Mouse (Mus musculus) lung, postnatal 25 days (tissue): ENCODE results near the gene Zkscan3.

Source experiments
- DNase-seq: peaks from one replicate; pipeline ENCODE4 v3.0.0; 2022; ENCODE audit warnings: low spot score

Gene Zkscan3

DNA sequence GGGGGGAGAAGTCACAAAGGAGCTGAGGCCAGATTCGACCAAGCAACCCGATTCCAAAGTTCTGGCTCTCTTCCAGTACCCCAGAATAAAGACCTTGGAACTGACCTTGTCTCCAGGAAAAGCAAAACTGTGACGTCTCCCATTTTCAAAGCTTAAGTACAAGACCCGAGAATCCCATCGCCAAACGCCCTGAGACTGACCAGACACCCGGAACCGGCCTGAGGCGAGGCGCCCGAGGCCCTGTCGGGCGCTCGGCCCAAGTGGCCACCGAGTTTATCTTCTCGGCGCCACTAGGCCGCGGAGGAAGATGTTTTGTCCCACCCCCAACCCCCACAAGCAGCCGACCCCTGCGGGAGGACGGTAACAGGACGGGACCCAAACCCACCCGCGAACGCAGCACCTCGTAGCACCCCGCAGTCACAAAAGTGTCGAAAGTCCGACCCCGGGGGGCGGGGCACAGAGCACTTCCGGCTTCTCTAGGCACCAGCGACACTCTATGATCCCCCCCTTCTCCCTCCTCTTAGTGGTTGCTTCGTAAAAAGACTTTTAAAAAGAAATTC, at the start of gene Zkscan3:
Gene Zkscan3, minus strand, starts transcription at position 469 of the 560 bp plus-strand sequence.
- peak; percentile 84 for DNase-seq

- peak; percentile 18 for DNase-seq
Observed at GRCm38 (mm10) chr13:21447856-21448614, 45.5 kb upstream of the Zkscan3 start.

DNA sequence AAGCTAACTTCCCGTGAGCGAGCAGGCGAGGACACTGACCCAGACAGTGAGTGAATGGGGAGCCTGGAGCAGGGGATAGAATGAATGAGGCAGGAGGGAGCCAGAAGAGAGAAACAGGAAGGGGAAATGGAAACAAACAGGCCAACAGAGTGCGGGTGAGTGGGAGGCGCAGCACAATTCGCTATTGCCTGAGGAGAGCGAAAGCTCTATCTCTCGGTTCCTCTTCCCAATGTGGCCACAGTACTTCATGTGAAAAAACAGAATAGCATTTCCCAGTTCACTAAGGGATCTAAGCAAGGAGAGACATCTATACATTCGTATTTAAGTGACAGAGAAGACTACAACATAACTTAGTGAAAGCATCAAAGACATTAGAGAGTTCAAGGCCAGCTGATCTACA, 44.2 kb upstream of the Zkscan3 start:
- DNase-seq, result no peak

DNA sequence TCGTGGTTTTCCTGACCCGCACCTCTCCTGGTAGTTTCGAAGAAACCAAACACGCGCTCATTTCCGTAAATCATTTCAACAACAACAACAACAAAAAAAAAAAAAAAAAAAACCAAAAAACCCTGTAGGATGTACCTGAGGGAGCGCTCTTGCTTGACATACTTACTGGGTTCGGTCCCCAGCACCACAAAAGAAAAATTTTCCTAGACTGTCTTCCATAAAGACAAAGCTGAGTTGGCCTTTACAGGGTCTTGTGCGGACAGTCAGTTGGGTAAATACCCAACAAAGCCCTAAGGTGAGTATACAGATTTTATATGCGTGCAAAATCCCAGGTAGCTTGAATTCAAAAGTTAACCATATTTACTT, 38.6 kb upstream of the Zkscan3 start:
- no peak for DNase-seq

- DNase-seq, result peak; percentile 47
Observed at GRCm38 (mm10) chr13:21440503-21441206, 38.1 kb upstream of the Zkscan3 start, which contains the start of gene Pgbd1. Pgbd1 (minus strand) TSS chr13:21441058.

DNA sequence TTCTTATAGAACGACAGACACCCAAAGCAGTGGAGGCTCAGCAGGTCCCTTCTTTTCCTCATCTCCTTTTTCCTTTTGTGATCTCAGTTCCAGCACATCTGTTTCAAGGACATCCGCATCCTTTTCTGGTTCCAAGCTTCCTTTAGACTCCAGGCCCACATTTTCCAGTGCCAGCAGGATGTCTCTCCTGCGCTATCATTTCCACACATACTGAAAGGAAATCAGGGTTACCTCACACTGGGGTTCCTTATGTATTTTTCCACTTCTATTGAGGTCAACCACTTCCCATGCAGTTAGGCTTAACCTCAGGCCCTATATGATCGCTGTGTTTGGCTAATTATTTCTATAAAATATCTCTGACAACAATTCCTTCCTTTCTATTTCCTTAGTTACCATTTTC, 32.9 kb upstream of the Zkscan3 start:
- DNase-seq, result no peak

DNA sequence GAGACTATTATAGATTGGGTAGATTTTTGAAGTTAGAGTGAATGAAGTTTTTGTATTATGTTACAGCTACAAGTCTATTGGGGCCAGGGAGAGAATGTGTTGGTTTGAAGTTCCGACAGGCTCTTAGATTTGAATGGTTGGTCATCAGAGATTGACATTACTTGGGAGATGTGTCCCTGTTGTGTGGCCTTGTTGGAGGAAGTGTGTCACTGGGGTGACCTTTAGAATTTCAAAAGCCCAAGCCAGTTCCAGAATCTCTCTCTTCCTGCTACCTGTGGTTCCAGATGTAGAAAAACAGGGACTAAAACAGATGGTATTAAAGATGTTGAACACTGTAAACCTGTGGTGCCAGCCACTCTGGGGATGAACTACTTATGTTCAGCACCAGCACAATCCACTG, 25.1 kb upstream of the Zkscan3 start:
- no peak for DNase-seq

DNA sequence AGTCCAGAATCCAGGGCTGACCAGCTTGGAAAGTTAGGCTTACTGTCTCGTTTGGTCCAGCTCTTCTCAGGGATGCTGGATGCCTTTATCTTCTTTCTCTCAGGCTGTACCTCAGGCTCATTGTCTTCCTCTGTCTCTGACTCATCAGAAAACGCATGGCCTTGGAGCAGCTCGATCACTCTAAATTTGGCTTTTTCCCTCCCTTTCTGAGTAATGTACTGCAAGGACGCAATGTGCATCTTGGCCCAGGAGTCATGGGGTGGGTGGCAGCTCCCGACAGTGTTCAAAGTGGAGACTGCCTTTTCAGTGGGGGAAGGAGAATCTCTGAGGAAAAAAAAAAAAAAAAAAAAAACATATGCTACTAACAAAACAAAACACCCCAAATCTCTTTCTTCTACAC, 20.7 kb upstream of the Zkscan3 start:
- no peak for DNase-seq

DNA sequence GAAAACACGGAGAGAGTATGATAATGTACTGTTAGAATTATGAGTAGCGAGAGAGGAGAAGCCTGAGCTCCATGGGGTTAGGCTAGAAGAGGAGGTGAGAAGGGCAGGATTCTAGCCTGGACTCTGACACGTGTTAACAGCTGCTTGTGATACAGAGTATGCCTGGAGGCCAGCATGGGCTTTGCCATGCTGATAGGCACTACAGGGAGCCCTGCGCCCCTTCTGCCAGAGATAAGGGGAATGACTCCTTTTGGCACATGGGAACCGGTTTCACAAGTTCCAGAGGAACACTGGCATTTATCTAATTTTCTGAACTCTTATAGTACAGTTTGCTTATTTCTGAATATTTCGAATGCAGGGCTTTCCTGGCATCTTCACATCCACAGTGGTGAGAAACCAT, 16.3 kb upstream of the Zkscan3 start:
- DNase-seq, result no peak

- DNase-seq, result no peak
Observed at GRCm38 (mm10) chr13:21417298-21418010, 14.9 kb upstream of the Zkscan3 start.

GRCm38 (mm10) chr13:21415750-21416149, 13.2 kb upstream of the Zkscan3 start:
- DNase-seq, result no peak

- no peak for DNase-seq
Observed at GRCm38 (mm10) chr13:21415266-21415665, 12.7 kb upstream of the Zkscan3 start.

DNA sequence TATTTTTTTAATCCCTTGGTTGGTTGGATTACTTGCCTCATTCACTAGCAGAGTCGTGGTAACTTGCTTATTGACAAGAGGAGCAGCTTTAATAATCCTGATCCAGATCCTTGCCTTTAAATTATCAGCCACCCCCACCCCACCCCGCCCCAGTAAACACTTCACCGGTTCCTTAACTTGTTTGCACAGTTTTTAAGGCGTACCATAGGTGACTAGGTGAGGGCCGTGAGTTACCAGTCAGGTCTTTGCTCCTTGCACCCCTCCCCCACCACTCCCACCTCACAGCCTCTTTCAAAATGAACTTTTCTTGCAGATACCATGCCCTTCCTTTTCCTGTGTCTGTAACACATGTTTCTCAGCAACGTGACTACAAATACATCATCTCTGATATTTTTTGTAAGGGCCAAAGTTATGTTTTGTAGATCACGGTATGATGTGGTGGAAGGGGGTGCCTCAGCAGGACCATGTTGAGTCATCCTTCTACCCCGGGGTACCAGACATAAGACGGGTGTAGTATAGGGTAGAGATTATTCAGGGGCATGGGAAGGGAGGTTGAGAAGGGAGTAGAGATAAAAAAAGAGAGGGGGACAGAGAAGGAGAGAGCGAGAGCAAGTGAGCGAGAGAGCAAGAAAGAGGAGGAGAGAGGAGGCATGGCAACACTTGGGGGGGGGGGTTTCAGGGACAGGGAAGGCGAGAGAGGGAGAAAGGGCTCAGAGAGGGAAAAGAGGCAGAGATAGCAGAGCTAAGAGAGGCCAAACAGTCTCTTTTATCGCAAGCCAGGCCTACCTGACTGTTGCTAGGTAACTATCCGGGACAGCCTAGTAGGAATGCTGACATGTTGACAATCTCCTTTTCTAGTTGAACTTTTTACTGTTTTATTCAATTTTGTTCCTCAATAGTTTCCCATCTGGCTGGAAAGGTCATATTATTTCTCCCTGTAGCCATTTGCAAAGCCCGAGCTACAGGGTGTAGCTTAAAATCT, 12.0 kb upstream of the Zkscan3 start:
- peak; percentile 31 for DNase-seq

- DNase-seq, result no peak
Observed at GRCm38 (mm10) chr13:21408805-21409459, 6.4 kb upstream of the Zkscan3 start.

DNA sequence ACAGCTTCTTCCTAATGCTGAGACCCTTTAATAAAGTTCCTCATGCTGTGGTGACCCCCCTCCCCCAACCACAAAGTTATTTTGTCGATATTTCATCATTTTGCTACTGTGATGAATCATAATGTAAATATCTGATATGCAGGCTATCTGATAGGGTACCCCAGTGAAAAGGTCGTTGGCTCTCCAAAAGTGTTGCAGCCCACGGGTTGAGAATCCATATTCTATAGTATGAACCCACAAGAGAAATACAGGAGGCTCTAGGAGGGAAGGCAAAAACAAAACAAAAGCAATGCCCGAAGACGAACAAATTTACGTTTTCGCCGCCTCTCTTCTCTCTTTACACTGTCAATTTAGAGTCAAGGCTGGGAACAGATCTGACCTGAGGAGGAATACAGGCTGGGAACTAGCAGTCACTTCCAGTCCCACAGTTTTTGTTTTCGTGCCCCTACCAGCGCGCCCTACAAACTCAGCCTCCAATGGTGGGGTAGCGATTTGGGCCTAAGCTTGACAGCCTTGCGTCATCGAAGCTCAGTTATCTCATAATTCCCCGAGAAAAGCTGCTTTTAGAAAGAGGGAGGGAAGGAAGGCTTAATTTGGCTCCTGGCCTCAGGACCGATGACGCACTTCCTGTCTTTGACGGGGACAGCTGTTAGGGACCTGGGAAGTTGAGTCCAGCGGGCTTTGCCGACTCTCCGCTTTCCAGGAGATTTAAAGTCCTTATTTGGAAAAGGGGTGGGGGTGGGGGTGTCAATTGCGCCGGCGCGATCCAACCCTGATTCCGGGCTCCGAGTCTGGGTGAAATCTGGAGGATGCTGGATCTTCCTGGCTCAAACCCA, 5.6 kb upstream of the Zkscan3 start:
- DNase-seq, result peak; percentile 89

DNA sequence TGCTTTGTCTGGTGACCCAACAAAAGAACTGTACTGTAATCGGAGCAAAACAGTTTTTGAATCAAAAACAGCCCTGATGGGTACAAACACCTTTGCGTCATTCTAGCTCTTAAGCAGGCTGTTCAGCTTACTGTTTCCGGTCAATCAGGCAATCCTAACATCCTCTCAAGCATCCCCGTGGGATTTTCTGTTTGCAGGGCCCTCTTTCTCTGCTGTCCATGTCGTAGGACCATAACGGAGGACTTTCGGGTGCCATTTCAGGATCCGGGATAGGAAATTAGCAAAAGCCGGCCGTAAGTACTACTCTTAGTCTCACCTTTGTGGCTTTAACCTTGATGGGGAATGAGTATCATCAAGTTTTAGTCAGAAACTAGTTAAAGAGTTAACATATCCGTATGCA, 4.8 kb upstream of the Zkscan3 start:
- no peak for DNase-seq

- DNase-seq, result no peak
Observed at GRCm38 (mm10) chr13:21402848-21403247, 293 bp upstream of the Zkscan3 start.

DNA sequence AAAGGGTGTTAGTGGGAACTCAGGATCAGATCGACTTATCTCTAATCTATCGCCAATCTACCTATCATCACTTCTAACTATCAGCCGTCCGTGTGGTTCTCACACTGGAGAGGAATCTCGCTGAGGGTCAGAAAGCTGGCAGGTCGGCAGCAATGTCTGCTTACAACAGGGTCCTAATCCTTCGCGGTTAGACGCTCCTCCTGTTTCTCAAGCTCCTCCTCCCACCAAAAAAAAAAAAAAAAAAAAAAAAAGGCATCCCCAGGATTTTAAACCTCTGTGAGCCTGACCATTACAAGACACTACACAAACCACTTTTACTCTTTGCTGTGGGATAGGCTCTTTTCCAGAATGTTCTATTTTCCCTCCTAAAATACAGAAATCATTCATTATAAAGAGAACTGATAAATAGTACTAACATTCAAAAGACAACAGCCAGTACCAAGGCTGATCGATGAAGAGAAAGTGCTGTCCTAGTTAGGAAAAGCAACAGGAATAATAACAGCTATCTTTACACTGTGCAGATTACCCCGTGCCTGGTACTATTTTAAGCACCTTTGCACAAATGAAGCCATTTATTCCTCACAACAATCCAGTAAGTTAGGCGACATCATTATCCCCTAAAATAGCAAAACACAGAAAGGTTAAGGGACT, 794 bp downstream of the Zkscan3 start:
- DNase-seq, result no peak

- DNase-seq, result no peak
Observed at GRCm38 (mm10) chr13:21401166-21401565, 1.4 kb downstream of the Zkscan3 start.
